Mouse (Mus musculus) small intestine, adult 2 months (tissue): ENCODE results near the gene Hoxc13.

Experiments used
- CTCF ChIP-seq: fragments of 200-500 bp; IDR thresholded peaks from 2 replicates; pipeline ENCODE4 v1.5.1; 2012; ENCODE audit warnings: low read depth, mild to moderate bottlenecking, control low read depth, inconsistent platforms, low read length, moderate library complexity, mixed read lengths; ENCODE audit not compliant: insufficient replicate concordance, insufficient read length; ENCODE audit errors: extremely low read depth
- POLR2A ChIP-seq: fragments of 200-500 bp; IDR thresholded peaks from 2 replicates; pipeline ENCODE4 v1.6.1; 2012; ENCODE audit warnings: low read depth, mild to moderate bottlenecking, control low read depth, inconsistent platforms, low read length, moderate library complexity

GRCm38 (mm10) chr15:102955007-102955382 lies 34.1 kb downstream of the Hoxc13 start:
- TF ChIP-seq POLR2A: no peak
- TF ChIP-seq CTCF: no peak
